Mouse (Mus musculus): Measurements from ENCODE around the gene Fgfr2.

- TF ChIP-seq CTCF (IDR thresholded peaks at IDR 0.05; ENCODE audit: control insufficient read depth, insufficient read depth, insufficient read length), result no peak
- no peak for TF ChIP-seq USF1 (IDR thresholded peaks at IDR 0.05; ENCODE audit: low read depth)
- no peak for TF ChIP-seq MAX (IDR thresholded peaks at IDR 0.05)
- no peak for TF ChIP-seq MYOD1 (IDR thresholded peaks at IDR 0.05; ENCODE audit: control insufficient read depth, insufficient read length, low read depth)
- no peak for TF ChIP-seq FOSL1 (IDR thresholded peaks at IDR 0.05; ENCODE audit: insufficient read depth, low read length, poor library complexity, severe bottlenecking)
Measured at GRCm38 (mm10) chr7:133099266-133099665, 23.9 kb downstream of the Fgfr2 start.
